Mouse (Mus musculus): ENCODE data around the gene Mrgprb3. TPM values are rescaled to one million over a fixed set of nuclear protein-coding genes. Genes with fewer than 3 reads are reported as not detected.

Mrgprb3 gene
- total RNA-seq (2018; cell fraction: chromatin; rRNA removed), result not detected
- not detected for total RNA-seq (2018; cell fraction: cytosol; rRNA removed)
- total RNA-seq (2018; cell fraction: nucleus; rRNA removed), result not detected
- polyA plus RNA-seq (2018), result not detected in 3 replicates

DNA sequence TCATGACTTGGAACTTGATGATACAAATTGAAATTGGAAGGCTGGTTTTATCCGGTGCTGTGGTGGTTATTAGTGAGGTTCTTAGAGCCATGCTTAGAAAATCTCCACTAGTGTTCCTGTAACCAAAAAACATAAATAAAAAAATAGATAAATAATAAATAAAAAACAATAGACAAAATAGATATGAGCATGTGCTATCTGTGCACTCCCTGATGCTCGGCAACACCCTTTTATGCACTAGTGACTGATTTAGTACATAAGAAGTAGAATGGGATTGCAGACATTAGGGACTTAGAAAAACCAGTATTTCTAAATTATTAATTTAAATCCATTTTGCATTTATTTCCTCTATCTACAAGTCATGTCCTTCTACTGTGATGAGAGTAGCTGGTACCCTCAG lies at the start of gene Mrgprb3:
Mrgprb3 (minus strand) TSS at position 101 of the 400 bp plus-strand sequence.
- WGBS (ENCODE audit: missing documents), result 96% methylated on average over 2 of the region's 2 CpGs
- H3K27ac ChIP-seq, result no peak within 1 kb of the TSS

More for the DNA sequence above, at the start of gene Mrgprb3:
- Histone ChIP-seq H3K36me3 (ENCODE audit: inconsistent target) (no peaks in the 10 kb centered on the region), H3K4me3 (ENCODE audit: inconsistent target) (no peak within 1 kb of the TSS), H3K79me2 (ENCODE audit: inconsistent target) (no peaks in the 10 kb centered on the region)

Other genes starting within 250 kb of the Mrgprb3 start
- gene Mrgprb1, start 187.5 kb downstream of the Mrgprb3 start, polyA plus RNA-seq (2018), result not detected in 3 replicates
- gene Mrgprx2, start 144.5 kb downstream of the Mrgprb3 start, polyA plus RNA-seq (2018), result not detected in 3 replicates
- gene Mrgprb2, start 85.7 kb downstream of the Mrgprb3 start, polyA plus RNA-seq (2018), result not detected in 3 replicates
- 14.7 to 19.5 TPM (median 14.9 TPM) in 3 replicates for gene Zdhhc13, start 145.2 kb upstream of the Mrgprb3 start, polyA plus RNA-seq (2018)
- gene Csrp3, start 204.2 kb upstream of the Mrgprb3 start, polyA plus RNA-seq (2018), result not detected in 3 replicates
- 1.8 to 8.8 TPM (median 6.0 TPM) in 3 replicates for gene E2f8, start 237.8 kb upstream of the Mrgprb3 start, polyA plus RNA-seq (2018)